Mouse (Mus musculus) kidney, adult 2 months (tissue): ENCODE measurements at regions not wholly inside any gene's neighbourhood (a gene's known extent, or its start where the extent isn't known, plus 50 kb on each side); places are given as distances from the start of the nearest gene placed in this dataset.

ENCODE experiments used
- CTCF ChIP-seq: fragments of 200-500 bp; conservative IDR thresholded peaks from 2 replicates; pipeline ENCODE4 v1.5.1; 2011; ENCODE audit warnings: low read depth, mild to moderate bottlenecking, control low read depth, low read length, moderate library complexity, mixed read lengths; ENCODE audit not compliant: insufficient read depth, insufficient read length
- POLR2A ChIP-seq: fragments of 200-500 bp; IDR thresholded peaks from one replicate; pipeline ENCODE4 v1.6.1; 2011; ENCODE audit warnings: low read depth, low read length, control low read depth

DNA sequence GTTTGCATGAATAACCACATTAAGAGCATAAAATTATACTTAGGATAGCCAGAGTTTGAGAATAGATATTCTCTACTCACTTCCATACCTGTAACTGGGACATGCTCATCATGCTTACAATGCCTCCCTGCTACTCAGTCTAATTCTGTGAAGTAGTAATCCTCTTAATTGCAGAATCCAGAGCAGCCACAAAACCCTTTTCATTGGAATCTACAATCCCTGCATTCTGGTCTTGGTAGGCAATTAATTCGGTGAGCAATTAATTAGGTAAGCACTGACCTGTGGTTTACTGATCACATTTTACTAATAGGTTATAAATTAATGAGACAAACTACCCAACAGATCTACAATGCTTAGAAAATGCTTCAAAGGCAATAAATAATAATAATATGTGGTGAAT lies 316.5 kb upstream of the Sema3a start:
- TF ChIP-seq CTCF (no peak), POLR2A (no peak)
